Mouse (Mus musculus) lung, postnatal 36 days (tissue): ENCODE results near the gene Olfr773.
"Not testable (repeated sequence)": the region's sequence is repeated elsewhere in the genome, so short reads cannot be mapped to it uniquely, and the experiment has no call there.

Source experiments
- DNase-seq: peaks from one replicate; pipeline ENCODE4 v3.0.0; 2022; ENCODE audit warnings: mixed read lengths

Gene Olfr773

DNA sequence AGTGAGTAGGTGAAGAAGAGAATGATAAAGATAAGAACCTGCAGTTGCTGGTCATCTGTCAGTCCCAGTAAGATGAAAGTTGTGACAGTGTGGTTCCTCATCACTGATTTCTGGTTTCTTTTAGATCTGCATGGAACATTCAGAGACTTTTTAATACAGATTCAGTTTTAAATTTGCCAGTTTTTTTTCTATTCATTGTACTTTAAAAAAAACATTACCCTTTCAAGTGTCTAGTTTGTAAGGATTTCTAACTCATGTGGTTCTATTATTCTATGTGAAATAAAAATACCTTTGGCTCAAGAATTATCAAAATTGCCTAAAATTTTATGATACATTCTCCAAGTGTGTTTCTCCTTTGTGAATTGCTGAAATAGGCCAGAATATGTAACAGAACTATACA is at the start of gene Olfr773:
Gene Olfr773, minus strand, starts transcription at position 101 of the 400 bp plus-strand sequence.
- not testable (repeated sequence) for DNase-seq

DNA sequence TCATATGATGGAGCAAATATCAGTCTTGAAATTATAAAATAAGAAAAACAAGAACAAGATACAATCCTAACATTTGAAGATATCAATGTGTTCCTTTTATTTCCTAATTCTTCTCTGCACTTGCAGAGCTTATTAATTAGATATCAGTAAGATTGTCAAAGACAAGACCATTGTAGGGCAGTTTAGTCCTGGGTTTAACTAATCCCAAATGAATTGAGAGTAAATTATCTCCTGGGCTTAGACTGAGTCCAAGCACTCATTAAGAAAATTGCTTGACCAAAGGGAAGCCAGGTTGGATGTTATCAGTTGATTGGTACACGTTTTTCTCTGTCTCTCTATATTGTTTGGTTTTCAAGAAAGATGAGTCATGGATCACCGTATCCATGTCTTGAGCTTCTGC is 48.7 kb upstream of the Olfr773 start, which contains the start of gene Olfr774:
Gene Olfr774, plus strand, starts transcription at position 301 of the 400 bp plus-strand sequence.
- no peak for DNase-seq

GRCm38 (mm10) chr10:129230737-129231136 is 43.5 kb upstream of the Olfr773 start:
- no peak for DNase-seq

DNA sequence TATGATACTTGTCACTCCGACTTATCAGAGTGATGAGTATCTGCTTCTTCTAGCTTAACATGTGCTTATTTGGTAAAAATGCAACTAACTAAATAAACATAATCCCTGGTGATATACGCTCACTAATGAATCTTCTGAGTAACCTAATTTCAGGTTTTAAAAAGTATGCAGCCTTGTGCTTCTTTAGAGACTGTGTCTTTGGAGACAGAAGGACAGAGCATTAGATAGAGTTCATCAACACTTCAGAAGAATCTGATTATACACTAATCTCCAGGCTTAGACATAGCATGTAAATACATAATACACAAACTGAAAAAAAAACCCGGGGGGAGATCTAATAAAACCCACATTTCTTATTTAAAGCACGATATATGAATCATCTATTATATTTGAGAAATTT is 9.4 kb downstream of the Olfr773 start, which contains the start of gene Olfr772:
Gene Olfr772, minus strand, starts transcription at position 101 of the 400 bp plus-strand sequence.
- DNase-seq, result not testable (repeated sequence)

- DNase-seq, result no peak
Observed at GRCm38 (mm10) chr10:129164651-129165050, 22.6 kb downstream of the Olfr773 start, which contains the start of gene Olfr771. Gene Olfr771, minus strand, starts transcription at chr10:129164751.

DNA sequence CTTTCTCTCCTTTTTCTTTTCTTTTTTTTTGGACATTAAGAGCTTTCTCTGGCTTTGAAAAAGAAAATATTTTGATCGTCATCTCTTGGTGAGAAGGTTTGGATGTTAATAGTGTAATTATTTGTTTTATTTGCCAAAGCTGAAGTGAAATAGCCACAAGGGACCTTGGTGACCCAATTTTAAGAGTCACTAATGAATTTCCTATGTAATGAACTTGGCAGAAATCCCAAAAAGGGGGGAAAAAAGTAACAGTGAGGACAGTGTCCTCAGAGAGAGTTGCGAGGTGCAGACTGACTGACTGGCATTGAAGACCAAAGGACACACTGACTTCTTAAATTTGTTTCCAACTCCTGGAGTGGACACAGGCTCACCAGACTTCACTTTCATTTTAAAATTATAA is 48.3 kb downstream of the Olfr773 start, which contains the start of gene Olfr770:
Gene Olfr770, minus strand, starts transcription at position 101 of the 400 bp plus-strand sequence.
- no peak for DNase-seq
